Mouse (Mus musculus) lung, postnatal 0 days (tissue): ENCODE results near the gene Dffb.

ENCODE experiments used
- CTCF ChIP-seq: IDR thresholded peaks from 2 replicates; pipeline ENCODE4 v1.5.1; 2016; ENCODE audit warnings: antibody characterized with exemption, mild to moderate bottlenecking
- EP300 ChIP-seq: IDR thresholded peaks from 2 replicates; pipeline ENCODE4 v1.6.1; 2016; ENCODE audit warnings: antibody characterized with exemption, mild to moderate bottlenecking, control low read depth

DNA sequence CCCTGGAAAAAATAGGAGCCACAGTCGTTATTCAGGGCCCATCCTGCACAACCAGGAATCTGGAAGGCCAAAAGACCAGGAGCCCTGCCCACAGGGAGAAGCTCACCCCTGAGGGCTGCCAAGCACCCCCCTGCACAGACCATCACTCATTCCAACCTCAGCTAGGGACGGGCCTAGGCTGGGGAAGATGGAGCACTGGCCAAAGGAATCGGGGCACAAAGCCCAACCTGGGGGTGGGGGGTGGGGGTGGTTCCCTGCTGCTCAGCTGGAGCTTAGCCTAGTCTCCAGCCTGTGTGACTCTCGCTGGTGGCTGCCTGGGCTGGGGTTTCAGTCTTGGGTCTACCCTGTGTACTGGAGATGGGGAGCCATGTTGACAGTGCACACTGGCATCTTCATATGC, 47.9 kb upstream of the Dffb start:
- TF ChIP-seq CTCF, result no peak
- TF ChIP-seq EP300, result no peak
